Mouse (Mus musculus): ENCODE data around the gene Hoxc5.
A peak's percentile ranks its signal among the peaks of the same experiment; 100 is the strongest.

The Hoxc5 gene

DNA sequence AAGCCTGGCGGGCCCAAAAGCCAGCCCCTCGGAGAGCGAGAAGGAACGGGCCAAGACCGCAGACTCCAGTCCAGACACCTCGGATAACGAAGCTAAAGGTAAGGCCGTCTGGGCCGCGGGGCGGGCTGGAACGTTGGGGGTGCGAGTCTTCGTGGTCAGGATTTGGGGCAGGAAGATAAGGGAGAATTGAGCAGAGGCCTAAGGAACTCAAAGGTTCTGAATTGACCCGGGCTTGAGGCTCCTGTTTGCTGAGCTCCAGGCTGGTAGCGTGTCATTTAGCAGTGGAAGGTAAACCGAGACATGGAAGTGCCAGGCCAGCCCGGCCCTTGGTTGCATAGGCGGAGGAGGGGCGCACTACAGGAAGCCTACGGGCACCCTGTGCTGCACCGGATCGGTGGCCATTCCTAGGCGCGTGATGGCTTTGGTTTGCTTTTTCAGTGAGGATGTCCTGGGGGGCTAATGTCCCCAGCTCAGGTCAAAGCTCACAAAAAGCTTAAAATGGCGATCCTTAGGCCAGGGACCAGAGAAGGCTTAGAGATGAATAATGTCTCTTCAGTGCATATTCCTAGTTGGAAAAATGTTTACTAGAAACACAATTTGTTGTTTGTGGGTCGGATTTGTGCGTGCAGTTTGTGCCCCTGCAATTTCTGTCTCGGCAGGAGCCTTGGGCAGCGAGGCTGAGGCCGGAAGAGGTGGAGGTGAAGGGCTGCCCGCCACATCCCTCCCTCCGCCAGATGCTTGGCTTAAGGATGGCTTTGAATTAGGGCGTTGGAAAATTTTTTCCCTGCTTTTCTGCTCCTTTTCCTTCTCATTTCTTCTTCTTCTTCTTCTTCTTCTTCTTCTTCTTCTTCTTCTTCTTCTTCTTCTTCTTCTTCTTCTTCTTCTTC lies 511 bp downstream of the Hoxc5 start:
- no peak for DNase-seq

DNA sequence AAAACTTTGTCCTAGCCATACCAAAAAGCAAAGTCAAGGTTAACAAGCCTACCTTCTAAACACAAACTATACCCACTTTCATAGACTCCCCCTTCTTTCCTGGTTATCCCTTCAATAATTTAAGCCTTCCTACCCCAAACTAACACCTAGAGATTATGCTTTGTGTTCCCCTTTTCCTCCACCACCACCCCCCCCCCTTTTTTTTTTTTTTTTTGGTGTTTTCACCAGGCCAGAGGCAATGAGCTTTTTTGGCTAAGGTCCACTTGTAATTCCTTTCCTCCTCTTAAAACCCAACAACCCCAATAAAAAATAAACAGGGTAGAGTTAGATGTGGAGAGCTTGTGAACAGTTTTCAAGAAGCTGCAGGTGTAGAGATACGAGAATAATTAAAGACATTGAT lies 2.1 kb downstream of the Hoxc5 start:
- DNase-seq, result no peak

DNA sequence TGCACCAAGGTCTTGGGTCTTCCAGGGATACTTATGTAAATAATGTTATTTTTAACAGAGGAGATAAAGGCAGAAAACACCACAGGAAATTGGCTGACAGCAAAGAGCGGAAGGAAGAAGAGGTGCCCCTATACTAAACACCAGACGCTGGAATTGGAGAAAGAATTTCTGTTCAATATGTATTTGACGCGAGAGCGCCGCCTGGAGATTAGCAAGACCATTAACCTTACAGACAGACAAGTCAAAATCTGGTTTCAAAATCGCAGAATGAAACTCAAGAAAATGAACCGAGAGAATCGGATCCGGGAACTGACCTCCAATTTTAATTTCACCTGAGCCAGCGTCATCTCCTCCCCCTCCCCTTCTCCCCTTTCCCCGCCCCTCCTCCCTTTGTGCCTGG lies 3.5 kb downstream of the Hoxc5 start:
- DNase-seq, result no peak

DNA sequence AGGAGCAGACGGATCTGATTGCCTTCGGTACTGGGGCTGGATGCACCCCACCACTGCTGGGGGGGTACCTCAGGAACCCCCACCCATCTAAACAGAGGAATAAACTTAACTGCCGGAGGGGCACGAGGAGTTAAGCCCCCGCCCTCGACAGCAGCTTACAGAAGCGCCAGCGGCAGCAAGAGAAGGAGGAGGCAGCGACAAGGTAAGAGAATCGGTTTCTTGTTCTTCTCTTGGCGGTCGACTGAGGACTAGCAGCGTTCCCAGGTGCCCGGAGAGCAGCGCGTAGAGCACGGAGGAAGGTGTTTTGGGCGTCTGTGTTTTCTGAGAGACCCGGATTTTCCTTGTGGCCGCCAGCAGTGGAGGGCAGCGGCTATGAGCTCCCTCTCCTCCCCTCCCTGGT lies 5.0 kb downstream of the Hoxc5 start:
- DNase-seq, result no peak

DNA sequence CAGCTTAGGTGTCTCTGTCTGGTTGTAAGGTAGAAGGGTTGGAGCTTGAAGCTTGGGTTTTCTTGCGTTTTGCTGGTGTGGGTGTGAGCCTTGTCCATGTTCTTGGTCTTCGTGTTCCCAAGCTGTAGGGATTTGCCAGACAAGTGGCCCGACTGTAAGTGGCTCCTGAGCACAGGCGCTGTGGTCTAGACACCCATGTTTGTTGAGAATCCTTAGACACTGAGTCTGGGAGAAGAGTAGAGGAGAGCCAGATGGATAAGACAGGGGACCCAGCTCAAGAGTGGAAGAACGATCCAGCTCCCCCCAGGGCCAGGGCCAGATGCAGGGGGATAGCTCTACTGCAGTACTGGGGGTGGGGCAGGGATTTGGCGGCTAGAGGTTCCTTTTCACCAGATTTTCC lies 5.5 kb downstream of the Hoxc5 start:
- DNase-seq, result no peak

DNA sequence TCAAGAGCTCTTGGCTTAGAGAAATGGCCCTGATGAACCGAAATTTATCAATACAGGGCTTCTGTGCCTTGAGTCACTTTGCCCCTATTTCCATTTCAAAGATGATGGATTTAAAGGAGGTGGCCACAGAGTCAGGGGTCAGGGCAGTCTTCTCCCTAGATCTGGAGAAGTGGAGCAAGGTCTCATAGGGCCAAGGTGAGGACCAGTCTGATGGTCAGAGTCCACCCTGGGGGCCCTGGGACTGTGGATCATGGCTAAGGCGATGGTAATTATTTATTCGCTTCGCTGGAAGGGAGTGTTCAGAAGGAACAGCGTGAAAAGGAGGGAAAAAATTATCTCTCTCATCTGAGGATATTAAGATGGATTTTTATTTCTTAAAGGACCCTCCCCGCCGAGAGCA lies 7.8 kb downstream of the Hoxc5 start:
- no peak for DNase-seq

DNA sequence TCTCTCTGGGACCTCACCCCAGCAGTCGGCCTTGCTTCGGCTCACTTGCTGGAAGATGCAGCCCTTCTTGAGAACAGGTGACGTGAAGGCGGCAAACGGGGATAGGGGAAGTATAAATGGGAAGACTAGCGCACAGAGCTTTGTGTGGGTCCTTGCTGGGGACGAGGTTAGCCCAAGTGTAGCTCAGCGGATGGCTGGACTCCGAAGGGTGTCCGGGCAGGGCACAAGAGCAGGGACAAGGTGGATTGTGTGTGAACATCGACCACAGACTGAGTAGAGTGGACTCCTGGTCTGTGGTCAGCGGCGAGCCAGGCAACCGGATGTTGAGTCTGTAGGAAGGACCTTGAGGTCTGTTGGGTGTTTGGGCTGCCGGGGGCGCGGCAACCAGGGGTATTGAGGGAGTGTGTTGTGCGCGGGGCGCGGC lies 8.5 kb downstream of the Hoxc5 start:
- DNase-seq, result no peak

DNA sequence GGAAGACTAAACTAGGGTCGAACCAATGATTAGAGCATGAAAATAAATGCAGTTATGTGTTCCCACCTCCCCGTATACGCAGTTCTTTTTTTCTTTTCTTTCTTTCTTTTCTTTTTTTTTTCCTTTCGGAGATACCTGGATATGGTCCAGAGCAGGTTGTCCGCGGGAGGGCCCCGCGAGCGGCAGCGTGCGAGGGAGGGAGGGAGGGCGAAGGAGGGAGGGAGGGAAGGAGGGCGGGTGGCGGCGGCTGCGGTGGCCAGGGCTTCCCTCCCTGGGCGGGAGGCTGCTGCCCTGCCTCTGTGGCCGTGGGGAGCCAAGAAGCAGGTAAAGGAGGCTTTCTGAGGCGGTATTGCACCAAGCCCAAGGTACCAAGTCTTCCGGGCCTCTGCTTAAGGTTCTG lies 8.9 kb downstream of the Hoxc5 start, which contains the start of gene Hoxc9:
TSS of gene Hoxc9 (plus strand) at position 269 of the 400 bp plus-strand sequence.
- no peak for DNase-seq

DNA sequence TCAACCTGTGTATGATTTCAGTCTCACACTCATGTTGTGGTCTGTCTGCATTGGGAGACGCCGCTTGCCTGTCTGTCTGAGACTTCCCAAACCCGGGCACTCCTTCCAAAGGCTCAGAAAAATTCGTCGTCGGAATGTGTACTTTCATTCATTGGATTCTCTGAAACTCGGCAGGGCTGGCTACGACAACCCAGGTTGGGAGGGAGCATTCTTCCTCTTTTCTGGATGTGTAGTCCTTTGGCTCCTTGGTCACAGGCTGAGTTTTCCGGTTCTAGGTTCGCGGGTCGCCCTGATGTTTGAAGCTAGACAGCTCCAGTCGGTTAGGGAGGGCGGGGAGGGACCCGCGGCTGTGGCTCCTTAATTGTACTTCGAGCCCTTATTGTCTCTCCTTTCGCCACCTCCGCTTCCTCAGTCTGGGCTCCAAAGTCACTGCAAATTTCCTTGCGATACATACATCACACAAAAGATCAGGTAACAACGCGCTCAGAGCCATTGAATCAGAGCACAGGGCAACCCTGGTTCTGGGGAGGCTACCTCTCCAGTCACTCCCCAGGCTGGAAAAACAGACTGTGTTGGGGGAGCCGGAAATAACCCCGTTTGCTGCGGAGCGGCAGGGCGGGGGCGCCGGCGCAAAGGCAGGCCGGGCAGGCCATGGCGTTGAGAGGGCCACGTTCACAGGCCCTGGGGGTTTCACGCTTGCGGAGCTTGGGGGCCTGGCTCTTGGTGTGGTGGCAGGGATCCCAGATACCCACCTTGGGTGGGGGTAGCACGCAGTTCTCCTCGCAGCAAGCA lies 9.6 kb downstream of the Hoxc5 start:
- no peak for DNase-seq

DNA sequence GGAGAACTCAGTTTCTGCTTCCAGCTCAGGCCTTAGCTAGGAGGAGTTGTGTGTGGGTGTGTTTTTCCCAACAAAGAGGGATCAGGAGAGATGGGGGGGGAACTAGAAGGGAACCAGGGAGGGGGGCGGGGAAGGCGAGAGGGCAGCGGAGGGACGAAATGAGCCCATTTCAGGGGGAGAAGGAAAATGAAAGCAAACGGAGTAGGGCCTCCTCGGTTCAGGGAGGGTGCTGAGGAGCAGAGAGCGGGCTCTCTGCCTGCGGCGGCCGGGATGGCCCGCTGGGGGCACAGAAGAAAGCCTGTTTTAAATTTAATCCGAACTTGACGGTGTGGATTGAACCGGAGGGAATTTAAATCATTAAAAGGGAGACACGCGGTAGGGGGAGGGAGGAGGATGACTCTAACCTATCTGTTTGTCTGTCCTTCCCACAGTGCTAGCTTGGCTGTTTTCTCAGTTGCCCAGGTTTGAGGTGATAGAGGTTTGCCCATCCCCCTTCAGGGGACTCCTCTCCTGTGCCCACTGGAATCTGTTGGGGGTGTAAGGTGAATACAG lies 10.3 kb downstream of the Hoxc5 start:
- DNase-seq, result no peak

DNA sequence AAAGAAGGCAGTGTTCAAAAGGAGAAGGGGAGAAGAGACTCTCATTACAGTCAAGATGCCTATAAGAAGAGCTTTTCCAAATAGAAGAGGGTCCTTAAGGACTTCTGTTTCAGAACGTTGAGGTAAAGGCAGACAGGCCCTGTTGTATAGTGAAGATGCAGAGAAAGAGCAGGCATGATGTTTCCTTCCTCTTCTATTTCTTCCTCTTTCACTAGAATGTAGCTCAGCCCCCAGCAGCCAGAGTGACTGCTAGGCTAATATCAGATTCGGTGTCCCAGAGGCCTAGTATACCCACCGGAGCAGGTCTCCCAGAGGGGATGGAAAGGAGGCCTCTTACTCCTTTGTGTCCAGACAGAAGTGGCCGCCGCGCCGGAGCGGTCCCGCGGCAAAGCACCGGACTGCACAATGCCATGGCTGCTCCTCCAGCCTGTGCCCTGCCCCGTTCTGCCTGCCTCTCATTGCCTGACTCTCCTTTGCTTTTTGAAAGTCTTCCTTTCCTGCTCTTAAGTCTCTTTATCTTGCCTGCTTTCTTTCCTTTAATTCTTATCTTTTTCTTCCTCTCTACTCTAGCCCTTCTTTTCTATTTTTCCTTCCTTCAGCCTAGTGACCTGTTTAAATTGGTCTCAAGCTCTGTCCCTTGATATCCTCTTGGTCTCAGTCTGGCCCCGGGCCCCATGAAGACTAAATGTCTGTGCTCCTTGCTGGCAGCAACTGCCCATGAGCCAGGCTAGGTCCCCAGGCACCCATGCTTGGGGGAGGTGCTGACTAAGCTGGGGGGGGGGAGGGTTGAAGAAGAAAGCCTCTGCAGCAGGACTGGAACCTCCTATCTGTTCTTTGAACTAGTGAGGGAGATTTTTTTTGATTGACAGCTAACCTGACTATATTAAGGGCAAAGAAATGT lies 11.6 kb downstream of the Hoxc5 start:
- DNase-seq, result no peak

DNA sequence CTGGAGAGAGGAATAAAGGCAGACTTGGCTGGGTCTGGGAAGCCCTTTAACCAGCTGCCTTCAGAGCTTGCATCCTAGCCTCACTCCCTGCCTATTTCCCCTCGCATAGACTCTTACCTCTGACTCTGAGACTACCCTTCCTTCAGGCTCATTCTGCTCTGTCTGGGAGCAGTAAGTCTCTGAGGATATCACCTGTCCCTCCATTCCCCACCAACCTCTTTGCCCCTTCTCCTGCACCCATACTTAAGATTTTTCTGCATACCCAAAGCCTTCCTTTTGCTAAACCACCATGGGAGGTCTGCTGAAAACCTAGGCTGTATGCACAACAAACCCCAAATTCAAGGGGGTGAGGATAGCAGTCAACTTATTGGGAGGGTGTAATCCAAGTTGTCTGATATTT lies 12.7 kb downstream of the Hoxc5 start:
- DNase-seq, result no peak

DNA sequence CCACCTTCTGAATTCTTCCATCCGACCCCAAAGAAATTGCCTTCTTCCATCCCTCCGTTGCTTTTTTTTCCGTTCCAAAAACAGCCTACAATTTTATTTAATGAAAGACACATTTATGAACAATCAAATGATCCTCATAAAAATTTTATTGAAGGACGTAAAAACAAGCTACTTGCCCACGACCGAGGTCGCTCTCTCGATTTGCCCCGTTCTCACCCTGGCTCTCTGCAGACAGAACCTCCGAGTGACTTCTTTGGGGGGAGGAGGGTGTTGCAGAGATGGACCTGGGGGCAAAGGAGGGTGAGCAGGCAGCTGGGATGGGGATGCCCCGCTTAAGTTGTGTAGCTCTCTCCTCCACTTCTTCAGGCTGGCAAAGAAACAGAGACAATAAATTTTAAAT lies 13.1 kb downstream of the Hoxc5 start:
- DNase-seq, result no peak

DNA sequence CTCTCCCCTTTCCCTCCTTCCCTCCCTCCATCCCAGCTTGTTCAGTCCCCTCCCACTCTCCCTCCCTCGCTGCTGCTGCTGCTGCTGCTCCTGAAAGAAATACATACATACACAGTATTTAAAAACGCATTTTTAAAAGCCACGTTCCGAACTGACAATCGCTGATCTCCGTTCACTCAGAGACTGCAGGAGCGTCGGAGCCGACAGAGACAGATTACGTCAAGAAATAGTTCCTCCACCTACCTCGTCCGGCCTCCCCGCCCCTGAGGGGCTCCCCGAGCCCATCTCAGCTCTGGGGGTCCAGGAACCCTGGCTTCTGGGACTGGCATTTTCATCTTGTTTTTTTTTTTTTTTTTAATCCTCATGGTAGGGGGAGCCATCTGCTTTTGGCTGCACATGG lies 13.7 kb downstream of the Hoxc5 start:
- DNase-seq, result no peak

DNA sequence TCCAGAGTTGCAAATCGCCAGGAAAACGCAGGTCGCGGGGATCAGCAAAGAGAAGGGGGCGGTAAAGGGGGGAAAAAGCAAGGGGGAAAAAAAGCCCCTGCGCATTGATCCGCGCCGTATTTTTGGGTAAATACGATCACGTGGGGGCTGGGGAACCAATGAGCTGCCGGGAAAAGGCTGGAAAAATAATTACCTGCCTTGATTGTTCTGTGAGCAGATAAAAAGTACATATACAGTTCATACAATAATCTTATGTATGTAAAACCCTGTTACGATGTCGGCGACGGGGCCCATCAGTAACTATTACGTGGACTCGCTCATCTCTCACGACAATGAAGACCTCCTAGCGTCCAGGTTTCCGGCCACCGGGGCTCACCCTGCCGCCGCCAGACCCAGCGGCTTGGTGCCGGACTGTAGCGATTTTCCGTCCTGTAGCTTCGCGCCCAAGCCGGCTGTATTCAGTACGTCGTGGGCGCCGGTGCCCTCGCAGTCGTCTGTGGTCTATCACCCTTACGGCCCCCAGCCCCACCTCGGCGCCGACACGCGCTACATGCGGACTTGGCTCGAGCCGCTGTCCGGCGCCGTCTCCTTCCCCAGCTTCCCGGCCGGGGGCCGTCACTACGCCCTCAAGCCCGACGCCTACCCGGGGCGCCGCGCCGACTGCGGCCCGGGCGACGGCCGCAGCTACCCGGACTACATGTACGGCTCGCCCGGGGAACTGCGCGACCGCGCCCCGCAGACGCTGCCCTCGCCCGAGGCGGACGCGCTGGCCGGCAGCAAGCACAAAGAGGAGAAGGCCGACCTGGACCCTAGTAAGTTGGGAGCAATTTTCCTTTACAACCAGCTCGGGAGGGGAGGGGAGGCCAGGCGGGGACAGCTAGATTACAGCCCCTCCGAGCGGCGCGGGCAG lies 14.4 kb downstream of the Hoxc5 start:
- no peak for DNase-seq

DNA sequence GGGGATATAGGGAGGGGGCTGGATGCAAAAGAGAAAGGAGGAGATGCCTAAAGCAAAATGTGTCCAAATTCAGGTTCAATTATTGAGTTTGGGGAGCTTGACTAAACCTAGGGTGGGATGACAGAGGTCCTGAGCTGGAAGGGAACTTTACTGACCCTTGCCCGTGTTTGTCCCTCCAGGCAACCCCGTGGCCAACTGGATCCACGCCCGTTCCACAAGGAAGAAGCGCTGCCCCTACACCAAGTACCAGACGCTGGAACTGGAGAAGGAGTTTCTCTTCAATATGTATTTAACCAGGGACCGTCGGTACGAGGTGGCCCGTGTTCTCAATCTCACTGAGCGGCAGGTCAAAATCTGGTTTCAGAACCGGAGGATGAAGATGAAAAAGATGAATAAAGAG lies 16.5 kb downstream of the Hoxc5 start:
- DNase-seq, result no peak

DNA sequence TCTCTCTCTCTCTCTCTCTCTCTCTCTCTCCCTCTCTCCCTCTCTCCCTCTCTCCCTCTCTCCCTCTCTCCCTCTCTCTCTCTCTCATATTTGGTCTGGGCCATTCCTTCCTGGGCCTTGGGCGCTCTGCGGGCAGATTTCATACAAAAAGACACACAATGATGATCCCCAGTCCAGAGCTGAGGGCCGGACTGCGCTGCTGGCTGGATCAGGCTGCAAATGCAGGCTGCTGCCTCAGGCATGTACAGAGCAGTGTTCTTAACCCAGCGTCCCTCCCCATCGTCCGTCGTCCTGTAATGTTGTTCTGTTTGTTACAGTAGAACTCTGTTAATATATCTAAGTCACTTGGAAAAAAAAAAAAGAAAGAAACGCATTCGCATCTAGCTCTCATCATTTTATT lies 17.3 kb downstream of the Hoxc5 start:
- no peak for DNase-seq

DNA sequence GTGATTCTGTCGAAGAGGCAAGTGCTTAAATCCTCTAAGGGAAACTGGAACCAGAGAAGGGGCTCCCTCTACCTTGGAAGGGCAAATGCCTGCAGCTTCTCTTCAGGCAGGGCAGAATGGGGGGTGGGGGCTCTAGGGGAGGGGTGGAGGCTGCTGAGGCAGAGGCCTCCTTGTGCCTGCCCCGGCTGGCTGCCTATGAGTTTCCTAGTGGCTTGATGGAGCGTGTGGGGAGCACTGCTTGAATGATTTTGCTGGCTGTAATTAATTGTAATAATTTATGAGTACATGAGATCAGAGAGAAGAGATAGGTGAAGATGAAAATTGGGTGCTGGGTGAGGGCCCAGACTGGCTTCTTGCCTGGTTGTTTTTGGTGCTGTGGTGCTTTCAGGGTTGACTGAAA lies 17.7 kb downstream of the Hoxc5 start:
- DNase-seq, result no peak

DNA sequence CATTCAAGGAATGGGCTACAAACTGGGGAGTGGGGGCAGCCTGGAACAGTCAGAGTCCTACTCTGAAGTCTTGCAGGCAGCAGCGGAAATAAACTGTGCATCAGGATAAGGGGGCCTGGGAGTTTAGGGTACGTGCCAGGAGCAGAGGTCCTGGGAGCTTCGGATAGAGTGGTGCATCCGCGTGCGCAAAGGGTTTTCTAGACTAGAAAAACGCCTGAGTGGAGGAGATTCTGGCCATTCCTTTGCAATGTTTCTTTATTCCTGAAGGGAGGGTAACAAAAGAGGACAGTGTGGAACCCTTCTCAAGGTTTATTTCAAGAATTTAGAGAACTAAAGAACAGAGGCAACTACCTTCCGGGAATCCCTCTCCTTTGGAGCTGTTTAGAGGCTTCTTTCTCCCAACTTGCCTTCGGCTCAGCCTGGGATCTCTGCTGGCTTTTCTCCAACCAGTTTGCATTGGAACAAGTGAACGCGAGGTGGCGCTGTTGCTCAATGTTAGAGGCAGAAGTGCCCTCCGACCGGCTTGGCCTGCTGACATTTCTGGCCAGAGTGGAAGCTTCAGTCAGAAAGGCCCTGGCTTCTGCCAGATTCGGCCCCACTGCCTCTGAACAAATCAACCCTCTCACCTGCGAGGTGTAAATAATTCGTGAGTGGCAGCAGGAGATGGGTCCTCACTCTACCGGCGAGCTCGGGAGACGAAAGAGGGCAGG lies 20.0 kb downstream of the Hoxc5 start:
- DNase-seq, result peak; percentile 60 to 71

DNA sequence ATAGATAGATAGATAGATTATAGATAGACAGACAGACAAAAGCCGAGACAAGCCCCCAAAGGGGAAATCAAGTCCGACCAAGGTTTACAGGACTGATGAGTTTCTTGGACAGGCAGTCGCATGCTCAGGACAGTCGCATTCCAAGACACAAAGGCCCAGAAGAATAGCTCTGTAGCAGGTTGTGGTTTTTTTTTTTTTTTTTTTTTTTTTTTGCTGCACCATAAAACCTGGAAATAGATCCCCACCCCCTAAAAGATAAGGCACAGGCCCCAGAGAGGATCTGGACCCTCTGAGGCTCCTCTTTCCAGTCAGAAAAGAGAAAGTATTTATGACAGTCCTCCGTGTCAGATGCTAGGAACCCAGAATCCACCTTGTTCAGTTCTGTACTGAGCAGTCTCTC lies 20.8 kb downstream of the Hoxc5 start:
- no peak for DNase-seq

All from thymus, postnatal 36 days (tissue).